ENCODE assay signal across 17 mouse cellular contexts in the genomic region with DNA sequence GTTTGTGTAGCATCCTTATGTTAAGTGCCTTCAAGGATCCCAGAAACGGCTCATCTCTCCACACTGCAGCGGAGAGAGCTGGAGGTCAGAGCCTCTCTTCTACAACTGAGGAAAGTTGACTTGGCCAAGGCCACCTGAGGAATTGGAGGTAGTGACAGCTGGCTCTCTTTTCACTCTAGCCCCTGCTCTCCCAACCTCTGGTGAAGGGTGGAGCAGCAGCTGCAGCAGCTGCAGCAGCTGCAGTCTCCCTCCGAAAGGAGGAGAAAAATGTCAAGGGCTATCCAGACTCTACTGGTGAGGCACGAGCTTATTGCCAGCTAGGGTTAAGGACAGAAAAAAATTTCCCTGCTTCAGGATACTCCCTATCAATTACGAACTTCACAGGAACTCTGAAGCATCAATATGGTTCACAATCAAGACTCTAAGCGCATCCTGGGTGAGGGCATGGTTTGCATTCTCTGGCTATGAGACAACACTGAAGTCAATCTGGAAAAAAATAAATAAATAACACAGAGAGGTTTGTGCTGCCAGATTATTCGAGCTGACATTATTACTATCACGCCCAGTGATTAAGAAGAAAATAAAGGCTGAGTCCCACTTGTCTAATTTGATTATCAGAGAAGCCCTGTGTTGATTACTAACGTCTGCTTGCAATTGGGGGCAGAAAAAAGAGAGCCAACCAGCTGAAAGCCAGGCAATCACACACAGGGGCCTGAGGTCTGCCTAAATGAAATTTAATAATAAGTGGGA.
A peak's percentile ranks its signal among the peaks of the same experiment; 100 is the strongest.
DNase-seq lines count a peak whose midpoint lies in the region; ATAC-seq and TF ChIP-seq lines count a peak whose summit lies in the region.
"Had no signal": no experiment of that assay in that cellular context is flagged by ENCODE, and none has a peak within 500 bp of the region (broad histone marks: within the 10 kb centered on the region; RNA-seq: fewer than 3 reads in every experiment).

No protein-coding gene starts in this region.

- 47% methylated on average over 9 of the region's 9 CpGs for WGBS in hindbrain, postnatal 0 days
- 57% methylated on average over 9 of the region's 9 CpGs for WGBS in hindbrain, embryonic 14.5 days
- WGBS in neural tube, embryonic 14.5 days = 59% methylated on average over 9 of the region's 9 CpGs
- 53% methylated on average over 9 of the region's 9 CpGs for WGBS in neural tube, embryonic 15.5 days

- peak; percentile 5 for DNase-seq in adrenal gland, postnatal 10 days
- no peak for DNase-seq in adrenal gland, adult 2 months
- peak; percentile 15 for DNase-seq in hindbrain, postnatal 0 days (ENCODE audit: low spot score)
- DNase-seq in hindbrain, embryonic 14.5 days (ENCODE audit: low spot score) = no peak
- DNase-seq in retina, postnatal 1 day = peak; percentile 80
- no peak for DNase-seq in heart, postnatal 4 days
- DNase-seq: cerebellum, postnatal 25 days; kidney, adult 8-10 months; thymus, postnatal 4 days had no signal

- H3K4me1 ChIP-seq in hindbrain, postnatal 0 days (ENCODE audit: insufficient read depth, low read length) = peaks cover 4% of the 10 kb centered on the region; the same call in 1 of the 2 replicates
- 0 out of 2 replicates have a peak, but pooled peaks cover 4% of the 10 kb centered on the region for H3K4me1 ChIP-seq in hindbrain, embryonic 14.5 days (replicated peaks; ENCODE audit: control insufficient read depth, insufficient read depth, low read length)
- 0 out of 2 replicates have a peak, but pooled peaks cover 2% of the 10 kb centered on the region for H3K4me1 ChIP-seq in neural tube, embryonic 14.5 days (ENCODE audit: control insufficient read depth, insufficient read depth, low read length)
- H3K4me1 ChIP-seq in neural tube, embryonic 15.5 days = peaks cover 14% of the 10 kb centered on the region
- H3K4me1 ChIP-seq: liver, embryonic 12.5 days had no signal

- H3K4me2 ChIP-seq in hindbrain, postnatal 0 days (ENCODE audit: low read depth, low read length) = no peak overlapping the region
- H3K4me2 ChIP-seq in hindbrain, embryonic 14.5 days (replicated peaks) = no peak overlapping the region
- H3K4me2 ChIP-seq in neural tube, embryonic 14.5 days (ENCODE audit: low read depth, low read length) = no peak overlapping the region
- H3K4me2 ChIP-seq in neural tube, embryonic 15.5 days = no peak overlapping the region
- H3K4me2 ChIP-seq: embryonic facial prominence, embryonic 13.5 days; liver, embryonic 12.5 days; stomach, embryonic 15.5 days had no signal

- no peak overlapping the region for H3K27ac ChIP-seq in hindbrain, postnatal 0 days
- H3K27ac ChIP-seq in hindbrain, embryonic 14.5 days = no peak overlapping the region; the same call in 1 of the 2 replicates
- 0 out of 2 replicates have a peak overlapping the region, but pooled peaks have one; percentile 10 for H3K27ac ChIP-seq in neural tube, embryonic 14.5 days (ENCODE audit: low read depth, low read length)
- no peak overlapping the region for H3K27ac ChIP-seq in neural tube, embryonic 15.5 days (replicated peaks)
- H3K27ac ChIP-seq: embryonic facial prominence, embryonic 13.5 days; hindbrain, embryonic 10.5 days; liver, embryonic 12.5 days had no signal

- no peaks in the 10 kb centered on the region for H3K9me3 ChIP-seq in hindbrain, postnatal 0 days (ENCODE audit: low read length)
- no peaks in the 10 kb centered on the region for H3K9me3 ChIP-seq in hindbrain, embryonic 14.5 days (ENCODE audit: control insufficient read depth, low read length)
- no peaks in the 10 kb centered on the region for H3K9me3 ChIP-seq in neural tube, embryonic 14.5 days (ENCODE audit: control insufficient read depth, low read length)
- no peaks in the 10 kb centered on the region for H3K9me3 ChIP-seq in neural tube, embryonic 15.5 days (replicated peaks)
- H3K9me3 ChIP-seq: embryonic facial prominence, embryonic 13.5 days; hindbrain, embryonic 10.5 days; liver, embryonic 12.5 days; stomach, embryonic 15.5 days had no signal

- H3K4me3 ChIP-seq in hindbrain, postnatal 0 days (ENCODE audit: low read length) = no peak overlapping the region
- no peak overlapping the region for H3K4me3 ChIP-seq in hindbrain, embryonic 14.5 days (replicated peaks; ENCODE audit: low read length)
- H3K4me3 ChIP-seq in neural tube, embryonic 14.5 days (ENCODE audit: low read depth, low read length) = no peak overlapping the region
- H3K4me3 ChIP-seq in neural tube, embryonic 15.5 days (replicated peaks) = no peak overlapping the region
- H3K4me3 ChIP-seq: embryonic facial prominence, embryonic 13.5 days; hindbrain, embryonic 10.5 days; liver, embryonic 12.5 days; stomach, embryonic 15.5 days had no signal

- H3K36me3 ChIP-seq in hindbrain, postnatal 0 days (ENCODE audit: insufficient read depth, low read length) = no peaks in the 10 kb centered on the region
- H3K36me3 ChIP-seq in hindbrain, embryonic 14.5 days (replicated peaks; ENCODE audit: control insufficient read depth, insufficient read depth) = no peaks in the 10 kb centered on the region
- no peaks in the 10 kb centered on the region for H3K36me3 ChIP-seq in neural tube, embryonic 14.5 days (ENCODE audit: control insufficient read depth, insufficient read depth, low read length)
- H3K36me3 ChIP-seq in neural tube, embryonic 15.5 days = no peaks in the 10 kb centered on the region
- H3K36me3 ChIP-seq: embryonic facial prominence, embryonic 13.5 days; hindbrain, embryonic 10.5 days; liver, embryonic 12.5 days; stomach, embryonic 15.5 days had no signal

- H3K27me3 ChIP-seq in hindbrain, postnatal 0 days (ENCODE audit: insufficient read depth, low read length) = no peaks in the 10 kb centered on the region
- no peaks in the 10 kb centered on the region for H3K27me3 ChIP-seq in hindbrain, embryonic 14.5 days (ENCODE audit: control insufficient read depth, insufficient read depth, low read length)
- no peaks in the 10 kb centered on the region for H3K27me3 ChIP-seq in neural tube, embryonic 14.5 days (ENCODE audit: control insufficient read depth, insufficient read depth, low read length)
- H3K27me3 ChIP-seq in neural tube, embryonic 15.5 days (replicated peaks) = no peaks in the 10 kb centered on the region
- H3K27me3 ChIP-seq: CH12.LX; liver, embryonic 12.5 days; Patski; stomach, embryonic 15.5 days had no signal

- no peak for TF ChIP-seq CTCF in hindbrain, postnatal 0 days (IDR thresholded peaks at IDR 0.05; ENCODE audit: low read depth)

- ATAC-seq in hindbrain, postnatal 0 days = 0 out of 2 replicates have a peak, but pooled peaks have one; percentile 18
- ATAC-seq in hindbrain, embryonic 14.5 days (ENCODE audit: low FRiP score) = no peak; the same call in 1 of the 2 replicates
- peak; percentile 38; the same call in 1 of the 2 replicates for ATAC-seq in neural tube, embryonic 14.5 days (ENCODE audit: low read depth)
- no peak; the same call in 1 of the 2 replicates for ATAC-seq in neural tube, embryonic 15.5 days (ENCODE audit: low FRiP score)
- ATAC-seq: liver, embryonic 12.5 days; Patski had no signal

- H3K9ac ChIP-seq in hindbrain, postnatal 0 days (replicated peaks; ENCODE audit: low read length) = no peak overlapping the region
- no peak overlapping the region for H3K9ac ChIP-seq in hindbrain, embryonic 14.5 days
- H3K9ac ChIP-seq in neural tube, embryonic 14.5 days (replicated peaks; ENCODE audit: low read depth, low read length) = no peak overlapping the region
- no peak overlapping the region for H3K9ac ChIP-seq in neural tube, embryonic 15.5 days (replicated peaks)
- H3K9ac ChIP-seq: embryonic facial prominence, embryonic 13.5 days; liver, embryonic 12.5 days; stomach, embryonic 15.5 days had no signal

Comparison
In these comparisons a context has a peak if more than half of its experiments do, and no peak if none do; other contexts are left out.
1. DNase-seq: peak in adrenal gland, postnatal 10 days (single experiment), hindbrain, postnatal 0 days (single experiment) and retina, postnatal 1 day (single experiment); none in adrenal gland, adult 2 months (single experiment), hindbrain, embryonic 14.5 days (single experiment) and heart, postnatal 4 days (single experiment).
2. ATAC-seq: peak in hindbrain, postnatal 0 days (single experiment) and neural tube, embryonic 14.5 days (single experiment); none in hindbrain, embryonic 14.5 days (single experiment) and neural tube, embryonic 15.5 days (single experiment).